Mouse (Mus musculus) heart, postnatal 25 days (tissue): ENCODE results near the gene D17H6S53E. TPM values are rescaled to one million over a fixed set of nuclear protein-coding genes. Genes with fewer than 3 reads are reported as not detected.
"Not testable (repeated sequence)": the region's sequence is repeated elsewhere in the genome, so short reads cannot be mapped to it uniquely, and the experiment has no call there.

Experiments
- DNase-seq: peaks from one replicate; pipeline ENCODE4 v3.0.0; 2022; ENCODE audit warnings: low spot score
- intact Hi-C: fragments of 180-260 bp; cut with DNase I; formaldehyde crosslinking; loops from one replicate; pipeline ENCODE4 v1.15.1; 2025
- total RNA-seq, 2 experiments: library from RNA; stranded (reverse); gene quantifications; 2 replicates each; pipeline ENCODE4 v1.2.3; 2021

D17H6S53E gene
- total RNA-seq, 2 experiments from 2014 or later = 27.0 to 27.1 TPM

- no peak for DNase-seq
- intact Hi-C loops = no loop called here
These were observed 29.0 kb upstream of the D17H6S53E start for GRCm38 (mm10) chr17:35097164-35097655.

- intact Hi-C loops = no loop called here
- DNase-seq = no peak
These were observed 25.9 kb upstream of the D17H6S53E start for GRCm38 (mm10) chr17:35100196-35100765.

GRCm38 (mm10) chr17:35101161-35101560 is 25.0 kb upstream of the D17H6S53E start:
- intact Hi-C loops = no loop called here
- DNase-seq = no peak

- DNase-seq = no peak
- intact Hi-C loops = no loop called here
These were observed 23.9 kb upstream of the D17H6S53E start for GRCm38 (mm10) chr17:35102299-35102698.

GRCm38 (mm10) chr17:35103221-35103690 is 22.9 kb upstream of the D17H6S53E start:
- no peak for DNase-seq
- intact Hi-C loops = no loop called here

DNA sequence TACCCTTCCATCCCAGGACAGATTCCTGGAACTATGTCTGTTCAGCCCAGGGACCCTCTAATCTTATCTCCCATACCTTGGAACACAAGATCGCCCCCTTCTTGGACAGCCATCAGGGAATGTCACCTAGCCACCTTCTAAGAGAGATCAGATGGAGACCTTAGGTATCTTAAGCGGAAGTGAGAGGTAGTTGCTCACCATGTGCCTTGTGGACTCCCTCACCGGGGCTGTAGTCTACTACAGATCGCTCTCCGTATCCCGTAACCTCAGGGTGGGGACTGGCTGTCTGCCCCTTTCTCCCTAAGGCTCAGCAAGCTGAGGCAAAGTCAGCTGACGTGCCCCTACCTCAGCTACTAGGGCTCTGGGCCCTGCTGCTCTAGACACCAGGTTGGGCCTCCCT is 22.1 kb upstream of the D17H6S53E start:
- intact Hi-C loops = no loop called here
- DNase-seq = no peak

- no peak for DNase-seq
- intact Hi-C loops = no loop called here
These were observed 21.4 kb upstream of the D17H6S53E start for GRCm38 (mm10) chr17:35104754-35105153.

DNA sequence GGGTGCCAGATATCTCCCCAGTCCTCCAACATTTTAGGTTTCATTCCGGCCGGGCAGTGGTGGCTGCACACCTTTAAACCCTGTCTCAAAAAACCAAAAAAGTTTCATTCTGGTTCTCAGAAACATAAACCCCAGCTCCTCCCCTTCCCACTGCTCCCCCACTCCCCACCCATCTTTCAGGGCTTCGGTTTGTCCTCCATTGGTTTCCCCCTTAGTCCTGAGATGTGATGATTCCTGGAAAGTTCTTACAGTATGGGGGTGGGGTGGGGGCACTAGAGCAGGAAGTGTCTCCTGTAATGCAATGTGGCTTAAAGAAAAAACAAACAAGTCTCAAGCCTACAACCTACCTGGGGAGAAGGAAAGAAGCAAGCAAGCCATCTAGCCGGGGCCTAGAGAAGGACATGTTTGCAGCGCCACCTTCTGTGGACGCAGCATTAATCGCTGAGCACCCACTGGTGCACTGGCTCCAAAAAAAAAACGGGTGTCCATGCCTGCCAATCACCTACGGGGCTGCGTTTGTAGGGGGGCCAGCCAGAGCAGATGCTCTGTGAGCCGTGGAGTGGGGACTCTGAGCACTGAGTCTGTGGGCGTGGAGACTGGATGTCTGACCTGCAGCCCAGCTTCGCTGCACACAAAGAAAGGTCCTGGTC is 20.3 kb upstream of the D17H6S53E start:
- no peak for DNase-seq
- intact Hi-C loops = loop anchor here (1.0 kb wide), 1 partner anchor 85 kb away; no protein-coding TSS in a partner anchor

DNA sequence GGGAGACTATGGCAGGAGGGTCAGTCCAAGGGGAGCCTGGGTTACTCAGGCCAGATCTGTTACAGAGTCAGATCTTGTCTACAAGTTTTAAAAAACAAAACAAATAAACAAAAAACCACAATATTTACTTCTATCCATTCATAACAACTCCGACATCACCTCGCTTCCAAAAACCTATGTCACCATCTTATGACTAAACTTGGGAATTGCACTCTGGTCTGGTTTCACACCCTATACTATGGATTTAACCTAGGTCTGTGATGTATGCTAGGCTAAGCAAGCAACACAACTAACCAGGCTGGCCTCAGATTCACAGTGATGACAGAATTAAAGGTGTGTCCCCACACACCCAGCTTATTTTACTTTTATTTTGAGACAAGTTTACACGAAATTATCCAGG is 19.7 kb upstream of the D17H6S53E start:
- no peak for DNase-seq
- intact Hi-C loops = loop anchor here (1.0 kb wide), 1 partner anchor 85 kb away; no protein-coding TSS in a partner anchor

GRCm38 (mm10) chr17:35108097-35108496 is 18.1 kb upstream of the D17H6S53E start, which contains the start of gene Ly6g5c:
Gene Ly6g5c (plus strand): TSS chr17:35108279.
- no peak for DNase-seq
- intact Hi-C loops = no loop called here

- intact Hi-C loops = no loop called here
- no peak for DNase-seq
These were observed 14.4 kb upstream of the D17H6S53E start for GRCm38 (mm10) chr17:35111774-35112173.

DNA sequence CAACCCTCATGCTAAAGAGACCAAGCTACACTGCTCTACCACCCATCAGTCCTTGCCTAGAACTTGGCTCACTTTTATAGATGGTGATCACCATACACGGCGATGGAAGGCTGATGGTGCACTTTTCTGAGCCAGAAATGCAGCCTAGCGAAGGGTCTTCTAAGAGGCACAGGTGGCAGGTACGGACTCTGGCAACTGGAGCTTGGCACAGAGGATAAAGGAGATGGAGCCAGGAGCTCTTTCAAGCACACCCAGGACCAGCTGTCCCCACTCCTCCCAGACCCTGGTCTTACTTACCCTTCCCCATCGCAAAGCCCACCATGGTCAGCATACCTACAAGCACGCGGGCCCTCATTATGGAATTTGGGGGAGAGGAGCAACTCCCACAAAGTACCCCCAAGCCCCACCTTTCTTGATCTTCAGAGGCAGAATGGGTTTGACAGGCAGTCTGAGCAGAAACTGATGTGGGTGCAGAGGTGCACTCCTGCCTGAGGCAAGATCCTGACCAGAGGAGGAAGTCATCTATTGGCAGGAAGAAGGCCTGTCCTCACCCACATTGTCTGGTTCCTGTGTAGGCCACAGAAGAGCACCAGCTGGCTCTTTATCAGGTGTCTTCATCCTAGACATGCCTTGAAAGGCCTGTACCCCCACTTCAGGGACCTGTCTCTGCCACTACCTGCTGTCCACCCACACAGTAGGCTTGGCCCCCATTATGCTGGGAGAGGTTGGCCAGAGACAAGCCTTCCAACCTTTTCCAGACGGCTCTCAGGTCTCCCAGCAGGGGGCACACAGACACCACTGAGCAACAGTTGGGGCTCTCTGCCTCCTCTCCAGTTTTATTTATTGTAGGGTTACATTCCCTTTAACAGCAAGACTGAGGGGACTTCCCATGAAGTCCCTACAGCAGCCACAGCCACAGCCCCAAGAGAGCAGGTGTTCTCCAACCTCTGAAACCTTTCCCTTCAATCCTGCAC is 10.8 kb upstream of the D17H6S53E start, which contains the start of gene Ly6g5b:
TSS of gene Ly6g5b (minus strand) at position 383 of the 974 bp plus-strand sequence.
- DNase-seq = no peak
- intact Hi-C loops = no loop called here

- intact Hi-C loops = loop anchor here (5.0 kb wide), 2 partner anchors 42 to 117 kb away; partner anchors contain the start of genes Nfkbil1 and Prrc2a
- DNase-seq = no peak
These were observed 5.4 kb upstream of the D17H6S53E start for GRCm38 (mm10) chr17:35120745-35121142.

DNA sequence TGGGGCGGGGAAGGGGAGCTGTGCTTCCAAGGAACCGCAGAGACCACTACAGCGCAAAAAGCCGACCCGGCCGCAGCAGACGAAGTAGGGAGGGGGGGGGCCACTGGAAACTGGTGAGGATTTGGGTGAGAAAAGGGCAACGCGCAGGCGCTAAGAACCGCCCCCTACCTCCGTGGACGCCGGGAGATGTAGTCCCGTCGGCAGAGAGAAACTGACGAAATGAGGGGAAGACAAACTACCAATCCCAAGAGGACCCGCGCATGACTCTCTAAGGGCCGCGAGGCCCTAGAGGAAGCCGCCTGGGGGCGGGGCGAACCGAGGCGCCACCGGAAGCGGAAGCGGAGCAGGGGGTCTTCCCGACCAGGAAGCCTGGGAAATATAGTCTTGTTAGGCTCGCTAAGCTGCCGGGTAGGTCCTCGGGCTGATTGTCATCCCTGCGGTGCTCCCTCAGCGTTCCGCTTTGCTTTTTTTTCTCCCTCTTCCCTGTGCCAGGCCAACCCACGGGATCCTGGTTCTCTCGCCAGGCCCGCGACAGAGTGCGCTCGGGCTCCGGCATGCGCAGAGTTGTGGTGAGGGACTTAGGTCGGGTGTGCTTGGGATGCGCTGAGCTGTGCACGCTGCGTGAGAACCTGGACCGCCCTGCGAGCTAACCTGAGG is 4.9 kb upstream of the D17H6S53E start, which contains the start of gene Gpank1:
TSS of gene Gpank1 (plus strand) at position 313 of the 657 bp plus-strand sequence.
- intact Hi-C loops = loop anchor here (5.0 kb wide), 2 partner anchors 41 to 116 kb away; partner anchors contain the start of genes Nfkbil1 and Prrc2a
- DNase-seq = peak; percentile 98

- intact Hi-C loops = loop anchor here (5.0 kb wide), 2 partner anchors 40 to 115 kb away; partner anchors contain the start of genes Nfkbil1 and Prrc2a
- DNase-seq = no peak
These were observed 4.3 kb upstream of the D17H6S53E start, which contains the start of gene Csnk2b for GRCm38 (mm10) chr17:35121871-35122303. Gene Csnk2b (minus strand): TSS chr17:35122053.

DNA sequence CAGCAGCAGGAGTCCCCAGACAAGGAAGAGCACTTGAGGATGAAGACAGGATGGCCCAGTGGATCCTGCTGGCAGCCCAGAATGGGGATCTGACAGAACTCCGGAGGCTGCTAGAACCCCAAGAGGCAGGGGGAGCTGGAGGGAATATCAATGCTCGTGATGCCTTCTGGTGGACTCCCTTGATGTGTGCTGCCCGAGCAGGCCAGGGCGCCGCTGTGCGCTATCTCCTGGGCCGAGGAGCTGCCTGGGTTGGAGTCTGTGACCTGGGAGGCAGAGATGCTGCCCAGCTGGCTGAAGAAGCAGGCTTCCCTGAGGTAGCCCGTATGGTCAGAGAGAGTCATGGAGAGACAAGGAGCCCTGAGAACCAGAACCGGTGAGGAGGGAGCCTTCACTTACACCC is 2.9 kb upstream of the D17H6S53E start:
- intact Hi-C loops = loop anchor here (5.0 kb wide), 2 partner anchors 39 to 114 kb away; partner anchors contain the start of genes Nfkbil1 and Prrc2a

DNA sequence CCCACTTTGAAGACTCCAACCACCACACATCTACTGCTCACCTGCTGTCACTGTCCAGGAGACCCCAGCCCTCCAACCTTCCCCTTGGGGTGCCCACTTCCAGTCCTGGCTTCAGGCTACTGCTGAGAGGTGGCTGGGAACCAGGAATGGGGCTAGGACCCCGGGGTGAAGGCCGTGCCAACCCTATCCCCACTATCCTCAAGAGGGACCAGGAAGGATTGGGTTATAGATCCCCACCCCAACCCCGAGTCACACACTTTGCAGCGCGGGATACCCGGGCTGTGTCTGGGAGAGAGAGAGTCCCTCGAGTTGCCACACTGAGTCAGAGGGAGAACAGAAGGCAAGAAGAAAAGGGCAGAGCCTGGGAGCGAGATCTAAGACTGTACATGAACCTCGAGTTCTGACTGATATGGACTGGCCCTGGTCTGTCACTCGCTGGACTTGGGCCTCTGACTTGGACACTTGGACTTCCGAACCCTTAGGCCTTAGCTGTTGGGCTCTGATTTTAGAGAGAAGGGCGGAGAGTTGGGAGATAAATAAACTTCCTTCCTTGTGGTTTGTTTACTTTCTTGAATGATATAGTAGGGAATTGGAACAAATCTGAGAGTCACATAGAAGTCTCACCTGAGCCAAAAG is 1.8 kb upstream of the D17H6S53E start:
- intact Hi-C loops = loop anchor here (5.0 kb wide), 2 partner anchors 38 to 113 kb away; partner anchors contain the start of genes Nfkbil1 and Prrc2a
- DNase-seq = not testable (repeated sequence)

More for the DNA sequence above, 2.9 kb upstream of the D17H6S53E start:
- DNase-seq = not testable (repeated sequence)

- intact Hi-C loops = no loop called here
These were observed 1.1 kb upstream of the D17H6S53E start for GRCm38 (mm10) chr17:35125081-35125480.

More at GRCm38 (mm10) chr17:35125081-35125480, 1.1 kb upstream of the D17H6S53E start:
- no peak for DNase-seq
